Mouse (Mus musculus) kidney, adult 11 months (tissue): ENCODE measurements around the gene Dnal4.
A peak's percentile ranks its signal among the peaks of the same experiment; 100 is the strongest.

ENCODE experiments used
- DNase-seq: peaks from one replicate; pipeline ENCODE4 v3.0.0; 2022

Gene Dnal4

DNA sequence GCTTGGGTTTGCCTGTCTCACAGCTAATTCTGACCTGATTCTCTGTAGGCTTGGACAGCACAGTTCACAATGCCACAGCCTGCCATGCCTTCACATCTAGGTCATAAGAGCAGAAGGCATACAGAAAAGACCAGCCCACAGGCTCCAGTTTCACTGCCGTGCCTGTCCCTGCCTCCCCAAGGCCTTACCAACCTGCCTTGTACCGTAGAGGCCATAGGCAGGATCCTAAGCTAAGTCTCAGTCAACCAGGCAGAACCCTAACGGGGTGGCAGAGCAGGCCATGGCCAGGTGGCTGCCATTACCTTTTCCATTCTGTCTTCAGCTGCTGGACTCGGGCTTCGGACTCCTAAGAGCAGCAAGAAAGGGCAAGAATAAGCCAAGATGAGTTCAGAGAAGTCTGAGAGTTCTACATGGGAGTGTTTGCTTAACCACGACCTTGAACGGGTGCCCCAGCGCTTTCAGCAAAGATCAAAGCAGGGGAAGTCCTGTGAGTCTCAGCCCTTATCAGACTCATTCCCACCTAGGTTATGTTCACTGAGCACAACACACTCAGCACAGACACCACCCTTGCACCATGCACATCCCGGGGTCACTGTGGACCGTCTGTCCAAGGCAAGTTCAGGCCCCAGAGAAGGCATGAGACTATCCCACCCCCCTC is 48.8 kb downstream of the Dnal4 start:
- no peak for DNase-seq

DNA sequence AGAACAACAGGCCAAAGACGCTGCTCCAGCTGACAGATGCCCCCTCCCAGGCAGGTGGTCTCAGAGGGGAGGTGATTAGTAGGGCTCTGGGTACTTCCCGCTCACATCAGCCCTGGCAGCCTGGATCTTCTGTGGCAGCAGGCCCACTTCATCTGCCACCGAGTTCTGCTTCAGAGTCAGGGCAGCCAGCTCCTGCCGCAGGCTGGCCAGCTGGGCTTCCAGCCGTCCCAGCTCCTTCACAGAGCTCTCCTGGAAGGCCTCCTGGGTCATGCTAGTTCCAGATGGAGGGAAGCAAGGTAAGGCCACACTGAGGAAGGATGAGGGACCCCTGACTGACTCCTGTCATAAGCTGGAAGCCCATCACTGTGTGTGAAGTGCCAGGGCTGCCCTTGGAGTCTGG is 49.3 kb downstream of the Dnal4 start:
- no peak for DNase-seq

GRCm38 (mm10) chr15:79727840-79728239 is 49.8 kb downstream of the Dnal4 start:
- DNase-seq, result no peak

DNA sequence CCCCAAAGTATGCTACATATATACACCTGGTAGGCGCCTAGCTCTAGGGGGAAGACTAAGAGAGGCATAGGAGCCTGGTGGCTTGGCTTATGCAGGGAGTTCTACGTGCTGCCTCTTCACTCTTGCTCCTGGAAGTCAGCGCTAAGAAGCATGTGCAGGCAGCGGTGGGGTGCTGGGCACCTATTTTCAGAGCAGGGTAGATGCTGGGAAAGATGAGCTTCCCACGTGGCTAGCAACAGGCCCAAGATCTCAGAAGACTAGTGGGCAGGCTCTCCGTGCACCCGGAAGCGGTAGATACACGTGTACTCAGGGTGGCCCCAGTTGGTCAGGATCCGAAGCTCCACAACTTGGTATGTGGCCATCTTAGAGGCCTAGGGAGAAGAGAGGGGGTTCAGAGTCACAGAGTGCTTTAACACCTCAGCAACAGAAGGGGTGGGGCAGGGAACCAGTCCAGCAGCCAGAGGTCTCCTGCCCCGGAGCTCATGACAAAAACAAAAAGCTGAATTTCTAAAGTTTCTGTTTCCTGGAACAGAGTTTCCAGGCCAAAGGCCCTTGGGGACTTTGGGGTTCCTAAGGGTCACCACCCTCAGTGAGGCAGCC is 52.4 kb downstream of the Dnal4 start:
- DNase-seq, result no peak

DNA sequence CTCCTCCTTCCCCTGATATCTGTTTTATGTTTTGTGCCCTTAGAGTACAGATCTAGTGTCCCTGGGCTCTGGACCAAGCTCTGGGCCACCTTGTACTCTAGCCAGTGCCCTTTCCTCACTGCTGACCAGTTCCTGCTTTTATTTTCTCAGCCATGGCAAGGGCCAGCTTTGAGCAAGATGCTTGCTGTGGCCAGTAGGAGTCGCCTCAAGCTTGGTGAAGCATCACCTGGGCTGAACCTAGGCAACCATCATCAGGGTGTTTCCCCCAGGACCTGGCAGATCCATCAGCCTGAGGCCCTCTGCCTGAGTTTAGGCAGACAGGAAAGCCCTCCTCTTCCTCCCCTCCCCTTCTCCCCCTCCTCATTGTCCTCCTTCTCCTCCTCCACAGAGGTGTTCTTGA is 54.2 kb downstream of the Dnal4 start:
- DNase-seq, result peak; percentile 60

DNA sequence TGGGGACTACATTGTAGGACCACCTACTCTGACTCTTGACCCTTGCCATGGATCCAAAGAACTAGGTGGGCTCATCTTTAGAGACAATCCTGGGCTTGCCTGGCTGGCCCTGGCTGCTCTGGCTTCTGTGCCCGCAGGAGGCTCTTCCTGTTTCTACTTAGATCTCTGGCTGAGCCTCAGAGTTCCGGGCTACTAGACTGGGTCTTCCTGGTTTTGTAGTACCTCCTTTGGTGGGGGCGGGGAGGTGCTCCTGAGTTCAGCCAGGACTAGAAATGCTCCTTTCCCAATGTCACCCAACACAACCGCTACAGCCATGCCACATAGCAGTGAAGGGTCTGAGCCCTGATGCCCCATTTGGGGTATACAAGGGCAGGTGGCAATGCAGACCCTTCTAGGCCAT is 56.9 kb downstream of the Dnal4 start:
- DNase-seq, result no peak

- DNase-seq, result no peak
These were observed 57.4 kb downstream of the Dnal4 start for GRCm38 (mm10) chr15:79720267-79720666.

DNA sequence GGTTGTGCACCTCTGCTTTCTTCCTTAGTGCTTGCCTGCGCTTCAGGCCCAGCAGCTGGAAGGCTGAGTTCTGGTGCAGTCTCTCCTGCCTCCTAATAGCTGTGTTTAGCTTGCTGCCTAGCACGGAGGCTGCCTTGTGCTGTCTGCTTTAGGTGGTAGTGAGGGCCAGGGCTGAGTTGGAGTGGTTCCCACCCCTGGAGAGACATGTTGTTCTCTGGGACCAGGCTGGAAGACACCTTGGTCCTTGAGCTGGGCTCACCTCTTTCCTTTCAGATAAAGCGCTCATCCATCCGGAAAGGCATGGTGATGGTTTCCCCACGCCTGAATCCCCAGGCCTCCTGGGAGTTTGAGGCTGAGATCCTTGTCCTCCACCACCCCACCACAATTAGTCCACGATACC is 60.9 kb downstream of the Dnal4 start:
- no peak for DNase-seq

DNA sequence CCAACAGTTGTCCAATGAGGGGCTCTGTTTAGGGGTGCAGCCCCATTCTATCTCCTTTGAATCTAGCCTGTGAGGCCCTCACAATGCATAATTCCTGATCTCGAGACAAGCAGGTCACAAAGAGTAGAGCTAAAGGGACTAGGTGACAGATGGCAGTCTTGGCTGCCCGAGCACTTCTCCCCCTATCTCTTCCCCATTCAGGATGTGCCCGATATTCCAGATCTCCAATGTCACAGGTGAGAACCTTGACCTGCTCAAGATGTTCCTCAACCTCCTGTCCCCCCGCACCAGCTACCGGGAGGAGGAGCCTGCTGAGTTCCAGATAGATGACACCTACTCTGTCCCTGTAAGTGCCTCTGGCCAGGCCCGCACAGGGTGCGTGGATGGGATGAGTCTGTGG is 62.0 kb downstream of the Dnal4 start:
- no peak for DNase-seq
